Mouse (Mus musculus): Measurements from ENCODE around the gene Gm6993. TPM values are rescaled to one million over a fixed set of nuclear protein-coding genes. Genes with fewer than 3 reads are reported as not detected.

Gene Gm6993
- polyA plus RNA-seq, 1 experiment from 2014 or later, result not detected

DNA sequence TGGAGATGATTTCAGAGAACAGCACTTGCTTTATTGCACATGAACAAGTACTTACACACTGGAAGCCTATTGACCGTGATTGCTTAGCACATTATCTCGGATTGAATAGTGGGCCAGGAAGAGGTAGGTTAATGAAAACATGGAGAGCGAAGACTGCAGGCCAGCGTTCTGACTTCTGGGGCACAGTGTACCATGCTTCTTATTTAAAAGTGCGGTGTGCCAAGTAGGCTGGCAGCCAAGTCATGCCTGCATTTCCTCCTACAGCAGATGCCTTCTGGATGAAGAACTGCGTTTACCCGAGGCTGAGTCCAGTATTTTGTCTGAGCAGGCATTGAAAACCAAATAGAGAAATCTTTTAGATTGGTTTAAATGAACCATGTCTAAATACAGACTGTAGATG, 27.0 kb upstream of the Gm6993 start:
- WGBS, result 72% methylated on average over 7 of the region's 7 CpGs

DNA sequence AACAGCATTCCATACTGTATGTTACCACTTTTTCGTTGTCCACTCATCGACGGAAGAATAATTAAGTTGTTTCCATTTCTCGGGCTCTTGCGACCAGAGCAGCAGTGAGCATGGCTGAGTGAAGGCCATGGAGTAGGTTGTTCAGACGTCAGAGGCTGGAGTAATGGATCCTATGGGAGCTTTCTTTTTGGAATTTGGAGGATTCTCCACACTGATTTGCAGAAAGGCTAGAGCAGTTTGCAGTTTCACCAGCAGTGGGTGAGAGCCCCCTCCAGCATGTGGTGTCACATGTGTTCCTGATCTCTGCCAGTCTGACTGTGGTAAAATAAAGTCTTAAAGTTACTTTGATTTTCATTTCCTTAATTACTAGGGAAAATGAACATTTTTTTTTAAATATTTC, 25.6 kb upstream of the Gm6993 start:
- Histone ChIP-seq H3K4me2 (ENCODE audit: low read length) (no peak overlapping the region), H3K9ac (replicated peaks; ENCODE audit: low read length) (no peak overlapping the region), H3K36me3 (ENCODE audit: control insufficient read depth, insufficient read depth, low read length) (no peaks in the 10 kb centered on the region), H3K9me3 (ENCODE audit: control insufficient read depth, low read length) (no peaks in the 10 kb centered on the region), H3K27me3 (ENCODE audit: control insufficient read depth, insufficient read depth, low read length) (no peaks in the 10 kb centered on the region), H3K4me1 (ENCODE audit: control insufficient read depth, insufficient read depth, low read length) (no peaks in the 10 kb centered on the region), H3K4me3 (replicated peaks; ENCODE audit: low read depth, low read length) (no peak overlapping the region), H3K27ac (replicated peaks; ENCODE audit: low read depth, low read length) (no peak overlapping the region)
- DNase-seq, result no peak
- WGBS, result 77% methylated on average over 6 of the region's 6 CpGs
- no peak for ATAC-seq (ENCODE audit: low FRiP score, low TSS enrichment)

More for the DNA sequence above, 27.0 kb upstream of the Gm6993 start:
- no peak overlapping the region for H3K4me2 ChIP-seq (ENCODE audit: low read length)
- no peak overlapping the region for H3K9ac ChIP-seq (replicated peaks; ENCODE audit: low read length)
- ATAC-seq (ENCODE audit: low FRiP score, low TSS enrichment) (no peak), DNase-seq (peak; percentile 55)
- H3K9me3 ChIP-seq (ENCODE audit: control insufficient read depth, low read length), result no peaks in the 10 kb centered on the region
- peaks cover 12% of the 10 kb centered on the region for H3K4me1 ChIP-seq (ENCODE audit: control insufficient read depth, insufficient read depth, low read length)
- no peaks in the 10 kb centered on the region for H3K36me3 ChIP-seq (ENCODE audit: control insufficient read depth, insufficient read depth, low read length)
- no peak overlapping the region for H3K27ac ChIP-seq (replicated peaks; ENCODE audit: low read depth, low read length)
- no peaks in the 10 kb centered on the region for H3K27me3 ChIP-seq (ENCODE audit: control insufficient read depth, insufficient read depth, low read length)
- no peak overlapping the region for H3K4me3 ChIP-seq (replicated peaks; ENCODE audit: low read depth, low read length)

DNA sequence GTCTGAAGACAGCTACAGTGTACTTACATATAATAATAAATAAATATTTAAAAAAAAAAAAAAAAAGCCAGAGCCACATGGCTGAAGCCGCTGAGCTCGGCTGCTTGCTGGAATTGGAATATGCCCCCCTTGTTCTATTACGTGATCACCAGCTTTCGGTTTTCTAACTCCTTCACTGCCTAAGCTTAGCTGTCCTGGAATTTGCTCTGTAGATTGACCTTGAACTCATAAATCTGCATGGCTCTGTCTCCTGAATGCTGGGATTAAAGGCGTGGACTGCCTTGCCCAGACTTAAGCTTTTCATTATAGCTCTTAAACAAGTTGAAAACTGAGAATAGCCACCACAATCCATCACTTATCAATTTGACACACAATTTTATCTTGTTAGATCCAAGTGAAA, 23.3 kb upstream of the Gm6993 start:
- Histone ChIP-seq H3K4me1 (ENCODE audit: control insufficient read depth, insufficient read depth, low read length) (no peaks in the 10 kb centered on the region), H3K9me3 (ENCODE audit: control insufficient read depth, low read length) (no peaks in the 10 kb centered on the region), H3K9ac (replicated peaks; ENCODE audit: low read length) (no peak overlapping the region), H3K4me2 (ENCODE audit: low read length) (no peak overlapping the region), H3K36me3 (ENCODE audit: control insufficient read depth, insufficient read depth, low read length) (no peaks in the 10 kb centered on the region), H3K27ac (replicated peaks; ENCODE audit: low read depth, low read length) (no peak overlapping the region), H3K4me3 (replicated peaks; ENCODE audit: low read depth, low read length) (no peak overlapping the region), H3K27me3 (ENCODE audit: control insufficient read depth, insufficient read depth, low read length) (no peaks in the 10 kb centered on the region)
- DNase-seq, result no peak
- 85% methylated on average over 5 of the region's 5 CpGs for WGBS
- ATAC-seq (ENCODE audit: low FRiP score, low TSS enrichment), result no peak

DNA sequence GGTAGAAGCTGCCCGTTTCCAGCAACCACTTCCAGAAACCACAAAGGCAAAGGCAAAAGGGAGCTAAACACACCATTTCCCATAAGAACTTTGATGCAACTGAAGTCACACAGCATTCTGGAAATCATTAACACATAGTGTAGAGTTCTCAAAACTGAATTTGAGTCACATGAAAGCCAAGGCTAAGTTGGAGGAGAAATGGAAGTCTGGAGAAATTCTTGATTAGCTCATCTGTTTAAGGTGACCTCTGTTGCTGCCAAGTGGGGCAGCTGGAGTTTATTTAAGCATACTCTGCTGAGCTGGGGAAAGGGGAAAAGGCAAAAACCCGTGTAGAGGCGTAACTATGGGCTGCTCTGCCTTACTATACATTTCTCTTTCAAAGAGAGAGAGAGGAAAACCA, 21.8 kb upstream of the Gm6993 start:
- Histone ChIP-seq H3K4me1 (ENCODE audit: control insufficient read depth, insufficient read depth, low read length) (no peaks in the 10 kb centered on the region), H3K27me3 (ENCODE audit: control insufficient read depth, insufficient read depth, low read length) (no peaks in the 10 kb centered on the region), H3K36me3 (ENCODE audit: control insufficient read depth, insufficient read depth, low read length) (no peaks in the 10 kb centered on the region), H3K27ac (replicated peaks; ENCODE audit: low read depth, low read length) (no peak overlapping the region), H3K9me3 (ENCODE audit: control insufficient read depth, low read length) (no peaks in the 10 kb centered on the region), H3K4me2 (ENCODE audit: low read length) (no peak overlapping the region), H3K4me3 (replicated peaks; ENCODE audit: low read depth, low read length) (no peak overlapping the region), H3K9ac (replicated peaks; ENCODE audit: low read length) (no peak overlapping the region)
- ATAC-seq (ENCODE audit: low FRiP score, low TSS enrichment), result no peak
- WGBS, result 72% methylated on average over 3 of the region's 3 CpGs
- no peak for DNase-seq

DNA sequence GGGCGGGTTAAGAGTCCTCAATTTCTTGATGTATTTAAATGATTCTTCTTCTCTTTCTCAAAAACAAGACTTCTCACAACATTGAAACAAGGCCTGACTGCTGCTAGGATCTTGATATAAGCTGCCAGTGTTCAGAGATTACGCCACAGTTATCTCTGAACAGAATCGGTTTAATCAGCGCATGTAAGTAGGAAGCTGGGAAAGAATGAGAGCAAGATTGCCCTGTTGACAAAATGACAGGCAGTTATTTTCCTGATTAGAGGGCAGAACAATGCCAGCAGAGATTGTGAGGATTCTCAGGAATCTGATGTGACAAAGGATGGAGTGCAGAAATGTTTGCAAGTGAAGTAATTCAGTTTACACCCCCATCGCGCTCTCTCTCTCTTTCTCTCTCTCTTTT, 19.0 kb upstream of the Gm6993 start:
- H3K9ac ChIP-seq (replicated peaks; ENCODE audit: low read length), result no peak overlapping the region
- H3K36me3 ChIP-seq (ENCODE audit: control insufficient read depth, insufficient read depth, low read length), result no peaks in the 10 kb centered on the region
- H3K4me3 ChIP-seq (replicated peaks; ENCODE audit: low read depth, low read length), result no peak overlapping the region
- ATAC-seq (ENCODE audit: low FRiP score, low TSS enrichment) (no peak), DNase-seq (no peak)
- H3K9me3 ChIP-seq (ENCODE audit: control insufficient read depth, low read length), result no peaks in the 10 kb centered on the region
- H3K4me2 ChIP-seq (ENCODE audit: low read length), result no peak overlapping the region
- no peaks in the 10 kb centered on the region for H3K27me3 ChIP-seq (ENCODE audit: control insufficient read depth, insufficient read depth, low read length)
- no peak overlapping the region for H3K27ac ChIP-seq (replicated peaks; ENCODE audit: low read depth, low read length)
- H3K4me1 ChIP-seq (ENCODE audit: control insufficient read depth, insufficient read depth, low read length), result no peaks in the 10 kb centered on the region
- WGBS, result 83% methylated on average over 6 of the region's 6 CpGs

DNA sequence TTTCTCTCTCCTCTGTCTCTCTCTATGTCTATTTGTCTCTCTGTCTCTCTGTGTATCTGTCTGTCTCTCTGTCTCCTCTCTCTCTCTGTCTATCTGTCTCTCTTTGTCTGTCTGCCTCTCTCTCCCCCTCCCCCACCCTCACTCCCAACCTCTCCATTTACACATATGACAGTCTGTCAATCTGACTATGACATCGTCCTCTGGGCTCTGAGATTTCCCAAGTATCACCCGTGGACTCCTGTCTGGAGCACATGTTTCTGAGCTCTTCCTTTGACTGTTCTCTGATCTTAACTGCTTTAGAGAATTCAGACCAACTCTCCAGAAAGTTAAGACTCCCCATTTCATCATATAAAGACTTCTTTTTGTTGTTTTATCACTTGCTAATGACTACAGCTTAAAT, 18.3 kb upstream of the Gm6993 start:
- Histone ChIP-seq H3K9ac (replicated peaks; ENCODE audit: low read length) (no peak overlapping the region), H3K4me1 (ENCODE audit: control insufficient read depth, insufficient read depth, low read length) (no peaks in the 10 kb centered on the region), H3K27ac (replicated peaks; ENCODE audit: low read depth, low read length) (no peak overlapping the region), H3K9me3 (ENCODE audit: control insufficient read depth, low read length) (no peaks in the 10 kb centered on the region), H3K36me3 (ENCODE audit: control insufficient read depth, insufficient read depth, low read length) (no peaks in the 10 kb centered on the region), H3K4me3 (replicated peaks; ENCODE audit: low read depth, low read length) (no peak overlapping the region), H3K27me3 (ENCODE audit: control insufficient read depth, insufficient read depth, low read length) (no peaks in the 10 kb centered on the region), H3K4me2 (ENCODE audit: low read length) (no peak overlapping the region)
- 26% methylated on average over 2 of the region's 2 CpGs for WGBS
- no peak for ATAC-seq (ENCODE audit: low FRiP score, low TSS enrichment)
- DNase-seq, result no peak

DNA sequence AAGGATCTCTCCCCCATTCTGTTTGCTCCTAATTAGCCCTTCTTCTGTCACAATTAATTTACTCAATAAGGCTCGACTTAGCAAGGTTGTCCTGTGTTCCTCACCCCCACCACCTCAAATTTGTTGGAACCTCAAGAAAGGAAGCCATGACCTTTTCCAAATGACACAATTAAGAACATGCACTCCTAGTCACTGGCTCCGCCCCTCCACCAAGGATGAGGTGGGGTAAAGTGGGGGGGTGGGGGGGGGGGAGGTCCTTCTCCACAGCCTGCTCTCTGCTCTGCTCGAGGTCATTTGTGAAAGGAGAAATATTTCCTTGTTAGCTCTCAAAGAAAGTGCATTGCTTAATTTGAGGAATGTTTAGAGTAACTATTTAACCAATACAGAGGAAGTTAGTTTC, 17.8 kb upstream of the Gm6993 start:
- ATAC-seq (ENCODE audit: low FRiP score, low TSS enrichment), result no peak
- DNase-seq, result no peak
- 30% methylated on average over 3 of the region's 3 CpGs for WGBS

DNA sequence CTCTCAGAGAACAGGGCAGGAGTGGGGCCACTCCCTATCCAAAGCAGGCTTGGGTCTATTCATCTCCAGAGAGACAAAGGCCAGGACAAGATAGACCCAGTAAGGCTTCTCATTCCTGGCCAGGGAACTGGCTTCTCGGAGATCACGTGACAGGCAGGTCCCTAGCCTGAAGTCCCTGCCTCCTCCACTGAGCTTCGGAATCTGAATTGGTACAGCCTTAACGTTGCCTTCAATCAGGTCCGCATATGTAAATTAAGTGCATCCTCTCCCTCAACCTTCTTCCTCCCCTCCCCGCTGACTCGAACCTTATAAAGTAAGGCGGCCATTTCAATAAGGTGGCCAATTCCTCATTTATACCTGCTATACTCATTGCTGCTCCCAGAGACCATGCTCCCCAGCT, 15.1 kb upstream of the Gm6993 start:
- ATAC-seq (ENCODE audit: low FRiP score, low TSS enrichment) (no peak), DNase-seq (no peak)
- no peak overlapping the region for H3K9ac ChIP-seq (replicated peaks; ENCODE audit: low read length)
- WGBS, result 39% methylated on average over 8 of the region's 8 CpGs
- no peak overlapping the region for H3K4me3 ChIP-seq (replicated peaks; ENCODE audit: low read depth, low read length)
- no peak overlapping the region for H3K27ac ChIP-seq (replicated peaks; ENCODE audit: low read depth, low read length)
- H3K27me3 ChIP-seq (ENCODE audit: control insufficient read depth, insufficient read depth, low read length), result no peaks in the 10 kb centered on the region
- H3K4me2 ChIP-seq (ENCODE audit: low read length), result no peak overlapping the region
- no peaks in the 10 kb centered on the region for H3K4me1 ChIP-seq (ENCODE audit: control insufficient read depth, insufficient read depth, low read length)
- H3K9me3 ChIP-seq (ENCODE audit: control insufficient read depth, low read length), result no peaks in the 10 kb centered on the region
- no peaks in the 10 kb centered on the region for H3K36me3 ChIP-seq (ENCODE audit: control insufficient read depth, insufficient read depth, low read length)

More for the DNA sequence above, 17.8 kb upstream of the Gm6993 start:
- Histone ChIP-seq H3K36me3 (ENCODE audit: control insufficient read depth, insufficient read depth, low read length) (no peaks in the 10 kb centered on the region), H3K4me1 (ENCODE audit: control insufficient read depth, insufficient read depth, low read length) (no peaks in the 10 kb centered on the region), H3K27me3 (ENCODE audit: control insufficient read depth, insufficient read depth, low read length) (no peaks in the 10 kb centered on the region), H3K4me3 (replicated peaks; ENCODE audit: low read depth, low read length) (no peak overlapping the region), H3K9ac (replicated peaks; ENCODE audit: low read length) (no peak overlapping the region), H3K4me2 (ENCODE audit: low read length) (no peak overlapping the region), H3K9me3 (ENCODE audit: control insufficient read depth, low read length) (no peaks in the 10 kb centered on the region), H3K27ac (replicated peaks; ENCODE audit: low read depth, low read length) (no peak overlapping the region)

DNA sequence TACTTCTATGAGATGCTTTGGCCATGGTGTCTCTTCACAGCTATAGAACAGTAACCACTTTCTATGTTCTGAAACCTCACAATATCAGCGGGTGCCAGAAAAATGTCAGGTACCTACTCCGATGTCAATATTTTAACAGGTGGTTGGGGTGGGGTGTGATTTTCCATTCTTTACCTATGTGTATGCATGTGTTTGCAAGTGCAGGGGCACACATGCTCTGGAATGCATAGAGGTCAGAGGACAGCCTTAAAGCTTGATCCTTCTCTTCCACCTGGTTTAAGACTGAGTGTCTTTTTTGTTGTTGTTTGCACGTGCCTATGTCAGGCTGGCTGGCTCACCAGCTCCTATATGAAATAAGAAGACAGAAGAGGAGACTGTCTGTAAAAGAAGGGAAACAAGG, 13.4 kb upstream of the Gm6993 start:
- no peak for DNase-seq

More for the DNA sequence above, 13.4 kb upstream of the Gm6993 start:
- no peaks in the 10 kb centered on the region for H3K9me3 ChIP-seq (ENCODE audit: control insufficient read depth, low read length)
- WGBS, result 90% methylated on average over 3 of the region's 3 CpGs
- no peak for ATAC-seq (ENCODE audit: low FRiP score, low TSS enrichment)
- no peaks in the 10 kb centered on the region for H3K36me3 ChIP-seq (ENCODE audit: control insufficient read depth, insufficient read depth, low read length)
- H3K4me3 ChIP-seq (replicated peaks; ENCODE audit: low read depth, low read length), result no peak overlapping the region
- no peaks in the 10 kb centered on the region for H3K27me3 ChIP-seq (ENCODE audit: control insufficient read depth, insufficient read depth, low read length)
- H3K9ac ChIP-seq (replicated peaks; ENCODE audit: low read length), result no peak overlapping the region
- H3K4me2 ChIP-seq (ENCODE audit: low read length), result no peak overlapping the region
- H3K4me1 ChIP-seq (ENCODE audit: control insufficient read depth, insufficient read depth, low read length), result no peaks in the 10 kb centered on the region
- H3K27ac ChIP-seq (replicated peaks; ENCODE audit: low read depth, low read length), result no peak overlapping the region

Data from midbrain, embryonic 14.5 days (tissue).